Mouse (Mus musculus): ENCODE results near the gene Fgf8.
A peak's percentile ranks its signal among the peaks of the same experiment; 100 is the strongest.

The Fgf8 gene

DNA sequence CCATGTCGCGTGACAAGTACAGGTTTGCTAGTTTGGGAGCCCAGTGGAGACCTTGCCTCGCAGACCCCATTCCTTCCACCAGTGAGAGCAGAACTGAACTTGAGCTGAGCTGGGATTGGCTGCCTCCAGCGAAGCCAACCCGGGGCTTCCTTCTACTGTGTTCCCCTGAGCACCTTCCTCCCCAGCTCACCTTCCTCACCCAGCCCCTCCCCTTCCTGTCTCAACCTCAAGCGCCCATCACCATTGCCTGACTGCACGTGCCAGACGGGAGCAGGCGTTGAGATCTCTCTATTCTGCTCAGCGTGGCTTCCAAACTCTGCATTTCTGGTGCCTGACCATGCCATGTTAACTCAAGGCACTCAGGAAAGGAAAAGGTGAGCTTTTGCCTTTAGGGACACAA lies 15.5 kb downstream of the Fgf8 start:
- no peak for DNase-seq (ENCODE audit: low read depth, low spot score)

DNA sequence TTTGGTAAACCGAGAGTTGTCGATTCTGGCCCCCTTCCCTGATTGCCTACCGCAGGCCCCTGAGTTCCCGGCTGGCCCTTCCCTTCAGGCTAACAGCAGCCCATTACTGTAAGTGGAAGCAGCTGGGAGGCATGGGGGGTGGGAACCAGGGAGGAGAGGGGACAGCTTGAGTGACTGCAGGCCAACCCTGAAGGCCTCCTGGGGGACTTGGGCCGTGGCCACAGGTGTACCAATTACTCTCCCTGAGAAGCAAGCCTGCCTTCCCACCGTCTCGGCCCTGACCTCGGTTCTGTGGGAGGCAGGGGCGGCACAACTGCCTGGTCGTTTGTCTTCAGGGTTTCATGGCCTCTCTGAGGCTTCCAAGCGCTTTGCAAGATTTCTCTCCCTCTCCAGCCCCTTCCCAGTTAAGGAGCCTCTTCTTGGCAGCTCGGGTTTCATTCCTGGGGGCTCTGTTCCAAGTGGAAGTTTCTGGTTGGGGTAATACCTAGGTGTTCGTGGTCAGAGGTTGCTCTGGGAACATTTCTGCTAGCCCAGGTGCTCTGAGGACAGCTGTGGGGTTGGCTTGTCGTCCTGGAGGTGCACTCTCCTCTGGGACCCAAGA lies 16.9 kb downstream of the Fgf8 start:
- DNase-seq (ENCODE audit: low read depth, low spot score), result no peak

DNA sequence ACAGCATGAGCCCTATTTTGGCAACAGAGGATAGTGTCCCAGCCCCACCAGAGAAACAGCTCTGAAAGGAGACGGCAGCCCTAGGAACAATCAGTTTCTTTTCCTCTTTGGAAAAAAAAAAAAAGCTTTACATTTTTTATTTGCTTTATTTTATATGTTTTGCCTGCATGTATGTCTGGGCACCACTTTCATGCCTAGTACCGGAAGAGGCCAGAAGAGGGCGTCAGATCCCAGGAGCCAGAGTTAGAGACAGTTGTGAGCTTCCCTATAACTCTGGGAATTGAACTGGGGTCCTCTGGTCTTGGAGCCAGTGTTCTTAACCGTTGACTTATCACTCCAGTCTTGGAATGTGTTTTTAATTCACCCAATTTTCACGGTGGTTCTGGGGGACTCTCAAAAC lies 20.5 kb downstream of the Fgf8 start:
- DNase-seq (ENCODE audit: low read depth, low spot score), result no peak

DNA sequence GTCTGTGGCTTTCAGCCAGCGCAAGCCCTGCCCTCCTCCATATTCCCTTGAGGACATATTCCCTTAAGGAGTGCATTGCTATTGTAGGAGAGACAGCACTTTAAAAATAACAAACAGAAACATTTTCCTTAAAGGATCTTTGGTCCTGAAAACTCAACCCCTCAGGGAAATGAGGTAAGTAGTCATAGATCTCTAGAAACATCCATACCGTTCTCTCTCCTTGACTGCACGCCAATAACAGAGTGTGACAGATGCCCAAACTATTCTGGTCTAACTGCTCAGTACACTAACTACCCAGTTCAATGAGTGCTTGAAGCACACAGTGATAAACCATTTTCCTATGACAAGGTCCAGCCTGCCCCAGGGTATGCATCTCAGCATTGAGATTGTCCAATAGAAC lies 24.4 kb downstream of the Fgf8 start:
- DNase-seq (ENCODE audit: low read depth, low spot score), result peak; percentile 41

DNA sequence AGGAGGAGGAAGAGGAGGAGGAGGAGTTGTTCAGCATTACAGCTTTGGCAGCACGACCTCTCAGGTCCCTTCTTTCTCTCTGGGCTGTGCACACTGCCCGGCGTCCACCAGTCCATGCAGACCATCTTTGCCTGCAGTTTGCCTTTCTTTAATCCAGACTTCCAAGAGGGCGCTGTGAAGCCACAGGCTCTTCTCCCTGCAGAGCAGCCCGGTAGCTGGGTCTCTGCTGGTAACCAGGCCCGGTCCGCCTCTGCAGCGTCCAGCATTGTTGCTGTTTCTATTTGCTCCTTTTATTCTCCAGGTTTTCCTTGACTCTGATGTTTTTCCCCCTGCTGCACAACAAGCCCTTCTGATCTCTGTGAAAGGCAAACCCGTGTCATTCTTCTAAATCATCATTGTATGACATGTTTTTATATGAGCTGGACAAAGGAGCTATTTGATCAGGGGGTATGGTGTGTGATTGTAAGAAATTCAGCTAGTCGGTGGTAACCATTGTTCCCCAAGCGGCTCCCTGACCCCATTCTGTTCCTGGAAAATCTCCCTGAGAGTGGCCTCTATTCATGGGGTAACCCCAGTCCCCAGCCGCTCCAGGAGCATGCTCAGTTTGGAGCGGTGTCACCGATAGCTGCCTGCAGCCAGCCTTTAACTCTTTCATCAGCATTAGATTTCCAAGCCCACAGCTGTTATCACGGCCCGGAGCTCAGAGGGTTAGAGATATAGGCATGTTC lies 25.1 kb downstream of the Fgf8 start:
- DNase-seq (ENCODE audit: low read depth, low spot score), result peak; percentile 86

DNA sequence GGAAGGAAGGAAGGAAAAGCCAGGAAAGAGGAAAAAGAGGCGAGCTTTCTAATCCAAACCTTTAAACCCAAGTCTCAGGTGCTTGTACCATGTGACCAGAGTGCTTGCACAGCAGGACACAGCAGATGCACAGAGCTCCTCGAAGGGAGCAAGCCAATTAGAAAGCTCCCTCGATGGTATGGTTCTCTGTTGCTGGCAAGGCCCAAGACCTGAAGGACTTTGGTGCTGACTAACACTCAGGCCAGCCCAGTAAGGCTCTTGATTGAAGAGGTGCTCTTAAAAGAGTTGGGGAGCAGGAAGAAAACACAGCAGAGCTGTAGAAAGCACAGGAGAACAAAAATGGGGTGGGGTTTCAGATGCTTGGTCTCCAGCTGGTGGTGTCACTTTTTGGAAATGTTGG lies 34.0 kb downstream of the Fgf8 start:
- DNase-seq (ENCODE audit: low read depth, low spot score), result no peak

DNA sequence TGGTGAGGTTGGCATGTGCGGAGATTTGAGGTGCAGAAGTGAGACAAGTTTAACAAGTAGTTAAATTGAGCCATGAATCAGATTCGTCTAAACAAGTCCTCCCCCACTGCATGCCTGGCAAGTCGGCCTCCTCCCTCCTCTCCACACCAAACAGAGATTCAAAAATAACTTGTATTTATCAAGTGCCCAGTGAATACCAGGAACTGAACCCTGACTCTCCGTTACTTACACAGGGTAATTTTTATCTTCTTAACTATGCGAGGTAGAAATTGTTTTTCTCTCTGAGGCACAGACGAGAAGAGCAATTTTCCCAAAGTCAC lies 46.5 kb downstream of the Fgf8 start:
- no peak for DNase-seq (ENCODE audit: low read depth, low spot score)

DNA sequence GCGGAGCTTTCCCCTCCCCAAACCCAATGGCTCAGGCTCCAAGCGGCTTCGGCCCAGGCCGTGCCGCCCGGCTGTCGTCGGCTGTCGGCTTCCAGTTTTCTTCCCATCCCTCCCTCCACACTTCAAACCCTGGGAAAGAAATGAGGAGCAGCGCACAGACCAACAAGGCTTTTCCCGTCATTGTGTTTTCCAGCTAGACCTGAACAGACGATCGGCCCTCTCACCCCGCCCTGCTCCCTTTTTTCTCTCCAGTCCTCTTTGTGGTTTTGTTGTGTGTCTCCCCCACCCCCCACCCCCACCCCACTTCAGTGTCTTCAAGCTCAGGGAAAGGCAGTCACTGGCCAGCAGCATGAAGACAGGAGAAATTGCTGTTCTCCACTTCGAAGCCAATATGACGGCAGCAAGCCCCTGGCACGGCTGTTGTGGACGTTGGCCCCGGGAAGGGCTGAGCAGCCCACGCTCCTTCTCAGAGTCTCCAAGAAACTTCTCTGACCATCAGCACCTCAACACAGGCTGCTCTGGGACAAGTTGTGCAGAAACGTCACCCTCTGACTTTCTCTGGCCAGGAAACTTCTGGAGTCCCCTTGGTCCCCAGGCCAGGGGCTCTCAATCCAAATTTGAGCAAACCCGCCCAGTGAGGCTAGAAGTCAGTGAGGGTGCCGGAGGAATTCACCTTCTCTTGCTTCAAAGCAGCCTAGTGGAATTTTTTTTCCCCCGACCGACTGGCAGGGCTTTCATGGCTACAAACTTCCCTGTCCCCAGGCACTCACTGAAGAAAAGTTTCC lies 47.0 kb downstream of the Fgf8 start:
- DNase-seq (ENCODE audit: low read depth, low spot score), result no peak

DNA sequence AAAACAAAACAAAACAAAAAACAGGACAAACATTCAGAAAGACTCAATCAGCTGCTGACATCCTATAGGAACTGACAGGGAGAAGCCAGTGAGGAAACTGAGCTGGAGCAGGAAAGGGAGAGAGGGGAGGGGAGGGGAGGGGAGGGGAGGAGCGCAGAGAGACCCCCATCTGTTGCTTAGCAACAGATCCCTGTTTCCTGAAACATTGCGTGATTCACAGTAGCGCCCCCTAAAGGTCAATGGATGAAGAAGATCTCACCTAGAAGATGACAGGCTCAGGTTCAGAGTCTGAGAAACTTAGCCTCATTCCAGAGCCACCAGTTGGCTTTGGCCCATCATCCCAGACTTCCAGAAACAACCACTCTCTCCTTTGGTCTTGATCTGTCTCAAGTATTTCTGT lies 48.7 kb downstream of the Fgf8 start:
- DNase-seq (ENCODE audit: low read depth, low spot score), result no peak

DNA sequence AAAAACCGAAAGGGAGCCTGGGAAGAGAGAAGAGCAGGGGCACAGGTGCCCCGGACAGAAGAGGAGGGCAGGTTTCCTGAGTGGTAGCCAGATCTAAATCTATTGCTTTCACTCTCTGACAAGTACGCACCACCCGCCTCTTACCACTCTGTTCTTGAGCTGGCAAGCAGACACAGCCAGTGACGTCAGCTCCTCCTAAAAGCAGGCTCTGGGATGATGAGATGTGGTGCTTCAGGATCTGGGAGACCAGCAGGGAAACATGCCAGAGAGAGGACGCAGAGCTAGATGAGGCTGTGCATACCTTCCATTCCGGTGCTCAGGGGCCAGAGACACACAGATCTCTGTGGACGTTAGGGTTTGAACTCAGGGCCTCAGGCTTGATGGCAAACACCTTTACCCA lies 50.5 kb downstream of the Fgf8 start:
- DNase-seq (ENCODE audit: low read depth, low spot score), result peak; percentile 68

DNA sequence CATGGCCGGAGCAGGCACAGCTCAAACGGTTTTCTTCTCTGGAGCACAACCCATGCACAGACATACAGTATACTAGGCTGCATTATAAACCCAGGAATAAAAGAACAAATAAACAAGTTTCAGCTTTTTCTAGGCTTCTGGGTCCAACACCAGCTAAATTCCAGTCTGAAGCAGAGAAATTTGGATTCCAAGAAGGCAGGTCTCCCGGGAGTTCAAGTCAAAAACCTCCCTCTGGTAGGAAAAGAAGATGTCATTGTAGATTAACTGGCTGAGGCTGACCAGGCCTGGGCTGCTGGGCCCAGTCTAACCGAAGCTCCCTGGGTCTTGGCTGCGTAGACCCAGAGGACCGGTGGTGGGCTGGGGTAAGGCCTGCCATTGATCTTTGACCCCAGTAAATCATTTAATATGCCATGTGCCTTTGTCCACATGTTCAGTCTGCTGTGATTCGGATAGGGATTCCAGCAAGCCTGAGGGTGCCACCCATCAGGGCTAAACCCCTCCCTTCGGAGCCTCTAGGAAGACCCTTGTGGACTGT lies 51.6 kb downstream of the Fgf8 start:
- DNase-seq (ENCODE audit: low read depth, low spot score), result no peak

DNA sequence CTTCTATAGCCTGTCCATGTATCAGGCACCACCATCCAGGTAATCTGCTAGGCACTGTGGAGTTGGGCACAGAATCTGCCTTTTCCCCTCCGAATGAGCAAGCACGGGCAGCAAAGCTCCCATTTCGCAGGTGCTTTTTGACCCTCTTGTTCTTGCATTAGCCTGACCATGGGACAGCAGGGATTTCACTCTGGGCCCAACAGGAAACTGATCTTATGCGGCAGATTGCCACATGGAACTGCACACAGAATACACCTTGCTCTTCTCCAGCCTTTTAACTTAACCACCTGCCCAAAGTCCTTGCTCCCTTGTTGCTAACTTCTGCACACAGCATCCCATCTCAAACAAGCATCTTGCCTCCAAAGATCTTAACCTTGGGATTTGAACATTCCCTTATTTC lies 55.7 kb downstream of the Fgf8 start:
- DNase-seq (ENCODE audit: low read depth, low spot score), result no peak
